26 mouse cellular contexts compared by ENCODE assay signal in the genomic region with DNA sequence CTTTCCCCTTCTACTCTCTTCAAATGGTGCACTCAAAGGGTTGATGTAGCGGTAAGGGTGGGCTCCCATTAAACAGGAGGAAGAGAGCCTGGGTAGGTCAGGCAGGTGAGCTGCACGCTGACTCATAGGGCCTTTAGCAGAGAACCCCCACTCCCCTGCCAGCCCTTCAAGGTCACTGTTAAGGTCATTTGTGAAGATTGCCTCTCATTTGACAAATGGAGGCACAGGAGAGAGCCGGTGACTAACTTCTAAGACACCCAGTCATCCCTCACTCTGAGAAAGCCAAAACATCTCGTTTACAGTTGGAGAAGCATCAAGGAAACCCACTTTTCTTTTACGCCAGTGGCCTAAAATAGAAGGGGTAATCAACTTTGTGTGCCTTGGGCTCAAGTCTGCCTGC. TPM values are rescaled to one million over a fixed set of nuclear protein-coding genes. Genes with fewer than 3 reads are reported as not detected.
DNase-seq lines count a peak whose midpoint lies in the region; ATAC-seq and TF ChIP-seq lines count a peak whose summit lies in the region.
"Had no signal": no experiment of that assay in that cellular context is flagged by ENCODE, and none has a peak within 500 bp of the region (broad histone marks: within the 10 kb centered on the region; RNA-seq: fewer than 3 reads in every experiment).

No protein-coding gene starts in this region.

- DNase-seq in adrenal gland, adult (ENCODE audit: inconsistent age in 2 of 2, low spot score in 1 of 2) = peak; percentile 27 to 63
- no peak for DNase-seq in adrenal gland, postnatal 10 days
- DNase-seq in adrenal gland, postnatal 14 days = peak; percentile 33
- DNase-seq in adrenal gland, postnatal 25 days = no peak
- no peak for DNase-seq in liver, postnatal 0 days
- DNase-seq in liver = no peak
- DNase-seq: cerebellum, adult 11 months; cerebellum, adult 2 months; cerebellum, adult 9-11 months; cerebellum, postnatal 25 days; gastrocnemius, postnatal 25 days; kidney, adult 2 months had no signal

- H3K36me3 ChIP-seq in liver, postnatal 0 days (replicated peaks; ENCODE audit: insufficient read depth, low read length) = no peaks in the 10 kb centered on the region
- H3K36me3 ChIP-seq: embryonic facial prominence, embryonic 13.5 days; forebrain, embryonic 12.5 days; forebrain, embryonic 15.5 days; G1E had no signal

- no peak for TF ChIP-seq CTCF in liver, postnatal 0 days (IDR thresholded peaks at IDR 0.05; ENCODE audit: low read depth)

- no peak overlapping the region for H3K4me3 ChIP-seq in liver, postnatal 0 days (ENCODE audit: low read depth, low read length)
- H3K4me3 ChIP-seq: embryonic facial prominence, embryonic 13.5 days; erythroblast, embryonic 14.5 days; forebrain, embryonic 12.5 days; forebrain, embryonic 15.5 days had no signal

- H3K27ac ChIP-seq in liver, postnatal 0 days (ENCODE audit: low read depth) = 0 out of 2 replicates have a peak overlapping the region, but pooled peaks have one; percentile 22
- H3K27ac ChIP-seq: embryonic facial prominence, embryonic 13.5 days; forebrain, embryonic 12.5 days; forebrain, embryonic 15.5 days; hindbrain, embryonic 14.5 days; hindbrain, postnatal 0 days had no signal

- no peaks in the 10 kb centered on the region for H3K27me3 ChIP-seq in liver, postnatal 0 days (ENCODE audit: insufficient read depth, low read length)
- H3K27me3 ChIP-seq: embryonic facial prominence, embryonic 13.5 days; forebrain, embryonic 12.5 days; forebrain, embryonic 15.5 days had no signal

- H3K4me2 ChIP-seq in liver, postnatal 0 days (ENCODE audit: low read depth, low read length) = no peak overlapping the region
- H3K4me2 ChIP-seq: embryonic facial prominence, embryonic 13.5 days; forebrain, embryonic 12.5 days; forebrain, embryonic 15.5 days; heart, embryonic 11.5 days; hindbrain, embryonic 14.5 days had no signal

- no peak overlapping the region for H3K9ac ChIP-seq in liver, postnatal 0 days (replicated peaks)
- H3K9ac ChIP-seq: embryonic facial prominence, embryonic 13.5 days; forebrain, embryonic 12.5 days; forebrain, embryonic 15.5 days; hindbrain, embryonic 14.5 days had no signal

- TF ChIP-seq EP300 in liver, postnatal 0 days (IDR thresholded peaks at IDR 0.05; ENCODE audit: low read depth) = no peak

- no peaks in the 10 kb centered on the region for H3K9me3 ChIP-seq in liver, postnatal 0 days (ENCODE audit: low read length)
- H3K9me3 ChIP-seq: embryonic facial prominence, embryonic 13.5 days; forebrain, embryonic 12.5 days; forebrain, embryonic 15.5 days; G1E had no signal

- 72% methylated on average over 5 of the region's 5 CpGs for WGBS in liver, postnatal 0 days (ENCODE audit: insufficient replicate concordance)

- no peak for ATAC-seq in liver, postnatal 0 days
- ATAC-seq in activated CD4-positive, CD25-positive, alpha-beta regulatory T cell, adult 4 months = no peak
- ATAC-seq: forebrain, embryonic 15.5 days; hindbrain, postnatal 0 days; intestine, postnatal 0 days; Patski had no signal

- peaks cover 19% of the 10 kb centered on the region for H3K4me1 ChIP-seq in liver, postnatal 0 days (ENCODE audit: insufficient read depth)
- H3K4me1 ChIP-seq: embryonic facial prominence, embryonic 13.5 days; forebrain, embryonic 12.5 days; forebrain, embryonic 15.5 days had no signal

RNA-seq across cellular contexts. Expression of a gene that starts 16.5 kb away (rescaled TPM):
- under 1 TPM; 0.36 to 0.60 TPM for total RNA-seq in adrenal gland, postnatal 10 days (2021)
- 0.56 TPM in 2 replicates for total RNA-seq in adrenal gland, postnatal 14 days (2021)
- total RNA-seq in adrenal gland, postnatal 25 days (2021) = not detected in 2 replicates
- 2.7 and 3.4 TPM in 2 replicates for polyA plus RNA-seq in liver, postnatal 0 days (2015; fragmentation: Nextera tagmentation; extraction: Ambion mirVana)
- polyA plus RNA-seq in activated CD4-positive, CD25-positive, alpha-beta regulatory T cell, adult 4 months (2017; shearing (Covaris generic)) = 100 to 1,000 TPM; 150 to 152 TPM
- total RNA-seq: common myeloid progenitor, adult 5-6 weeks; heart, adult 8-10 months; heart, postnatal 25 days had no signal
- polyA plus RNA-seq: erythroblast, embryonic 14.5 days; G1E had no signal

Comparison
In these comparisons a context has a peak if more than half of its experiments do, and no peak if none do; other contexts are left out.
1. DNase-seq: peak in adrenal gland, adult (2 of 2) and adrenal gland, postnatal 14 days (single experiment); none in adrenal gland, postnatal 10 days (single experiment), adrenal gland, postnatal 25 days (single experiment), liver, postnatal 0 days (single experiment) and liver (single experiment).